Mouse (Mus musculus) lung, embryonic 16.5 days (tissue): Measurements from ENCODE around the gene Lad1. TPM values are rescaled to one million over a fixed set of nuclear protein-coding genes. Genes with fewer than 3 reads are reported as not detected.

Experiments used
- ATAC-seq: fragments of 200-750 bp; cut with Nextera tagmentation; 2 replicates; pipeline ENCODE4 v1.8.0; 2017; ENCODE audit warnings: low read depth, mild to moderate bottlenecking, moderate library complexity
- H3K27ac ChIP-seq: fragments of 300-500 bp; sonication (generic); 2 replicates; pipeline ENCODE4 v1.5.1; 2014; ENCODE audit warnings: mild to moderate bottlenecking, control low read depth, low read length
- H3K27me3 ChIP-seq: fragments of 300-500 bp; sonication (generic); 2 replicates; pipeline ENCODE4 v1.6.1; 2014; ENCODE audit warnings: low read depth, low read length, mixed read lengths; ENCODE audit not compliant: control insufficient read depth, insufficient read depth
- H3K36me3 ChIP-seq: fragments of 300-500 bp; sonication (generic); 2 replicates; pipeline ENCODE4 v1.6.1; 2014; ENCODE audit warnings: low read length; ENCODE audit not compliant: control insufficient read depth, insufficient read depth
- H3K4me1 ChIP-seq: fragments of 300-500 bp; sonication (generic); replicated peaks from 2 replicates; pipeline ENCODE4 v1.6.1; 2014; ENCODE audit warnings: low read length, mixed read lengths; ENCODE audit not compliant: control insufficient read depth, insufficient read depth
- H3K4me2 ChIP-seq: fragments of 300-500 bp; sonication (generic); 2 replicates; pipeline ENCODE4 v1.6.1; 2014; ENCODE audit warnings: low read depth, low read length, control low read depth
- H3K4me3 ChIP-seq: fragments of 300-500 bp; sonication (generic); 2 replicates; pipeline ENCODE4 v1.5.1; 2014; ENCODE audit warnings: mild to moderate bottlenecking, low read length, control low read depth
- H3K9ac ChIP-seq: fragments of 300-500 bp; sonication (generic); 2 replicates; pipeline ENCODE4 v1.6.1; 2014; ENCODE audit warnings: low read length, control low read depth
- H3K9me3 ChIP-seq: fragments of 300-500 bp; sonication (generic); 2 replicates; pipeline ENCODE4 v1.6.1; 2016; ENCODE audit warnings: low read length; ENCODE audit not compliant: control insufficient read depth
- WGBS: fragments of 180-500 bp; shearing (Covaris S2); extraction: QIAGEN DNeasy Blood & Tissue Kit; methylation state at CpG from one replicate; pipeline ENCODE4 v1.1.7; 2014; 5-methylcytosine and 5-hydroxymethylcytosine counted together
- polyA plus RNA-seq: library from polyadenylated mRNA; unstranded; fragments of >200 nt; fragmentation: Nextera tagmentation; extraction: Ambion mirVana; gene quantifications from 2 replicates; pipeline ENCODE4 v1.2.1, GENCODE M21; 2015

Gene Lad1
- polyA plus RNA-seq: 14.1 and 16.2 TPM in 2 replicates

GRCm38 (mm10) chr1:135818481-135819086, at the start of gene Lad1:
Gene Lad1, plus strand, starts transcription at chr1:135818598.
- Histone ChIP-seq H3K36me3 (no peaks in the 10 kb centered on the region), H3K27me3 (peaks cover 16% of the 10 kb centered on the region; the same call in 1 of the 2 replicates), H3K4me2 (peak within 1 kb of the TSS; percentile 89), H3K4me1 (peaks cover 9% of the 10 kb centered on the region), H3K27ac (0 out of 2 replicates have a peak within 1 kb of the TSS, but pooled peaks have one; percentile 19), H3K9me3 (no peaks in the 10 kb centered on the region), H3K9ac (peak within 1 kb of the TSS; percentile 70), H3K4me3 (peak within 1 kb of the TSS; percentile 57)
- peak; percentile 81 for ATAC-seq
- WGBS: under 1% methylated on average over 46 of the region's 63 CpGs

GRCm38 (mm10) chr1:135770237-135770636, 48.2 kb upstream of the Lad1 start:
- Histone ChIP-seq H3K4me3 (no peak overlapping the region), H3K4me2 (no peak overlapping the region), H3K27ac (no peak overlapping the region; the same call in 1 of the 2 replicates), H3K9me3 (no peaks in the 10 kb centered on the region), H3K4me1 (peaks cover 37% of the 10 kb centered on the region), H3K27me3 (no peaks in the 10 kb centered on the region), H3K36me3 (peaks cover 5% of the 10 kb centered on the region), H3K9ac (no peak overlapping the region)
- WGBS: 72% methylated on average over 7 of the region's 7 CpGs
- no peak for ATAC-seq

DNA sequence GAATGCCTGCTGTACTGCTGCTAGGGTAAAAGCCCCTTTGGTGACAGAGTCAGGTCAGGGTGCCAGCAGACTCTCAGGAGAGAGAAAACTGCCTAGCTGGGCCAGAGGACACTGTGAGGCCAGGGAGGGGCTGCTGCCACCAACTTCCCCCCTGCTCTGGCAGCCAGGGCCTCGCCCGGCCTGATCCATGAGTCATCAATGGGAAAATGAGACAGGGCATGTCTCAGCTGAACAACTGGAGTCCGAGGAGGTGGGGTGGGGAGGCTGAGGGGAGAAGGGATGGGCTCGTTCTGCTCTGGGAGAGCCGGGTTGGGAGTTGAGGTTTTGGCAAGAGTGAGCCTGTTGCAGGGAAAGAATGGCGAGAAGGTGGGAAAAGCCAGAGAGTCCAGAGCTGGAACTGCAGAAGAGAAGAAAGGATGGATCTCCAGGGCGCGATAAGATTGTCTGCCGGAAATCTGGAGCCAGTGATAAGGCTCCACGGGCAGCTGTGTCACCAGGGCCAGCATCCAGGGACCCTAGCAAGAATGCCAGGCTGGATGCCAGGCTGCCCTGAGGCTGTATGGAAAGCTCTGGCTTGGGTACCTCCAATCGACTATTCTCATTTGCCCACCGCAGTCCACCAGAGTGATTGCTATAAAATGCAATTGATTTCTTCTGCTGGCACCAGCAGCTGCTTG, 47.4 kb upstream of the Lad1 start:
- Histone ChIP-seq H3K4me1 (peaks cover 35% of the 10 kb centered on the region), H3K4me2 (no peak overlapping the region), H3K9me3 (no peaks in the 10 kb centered on the region), H3K36me3 (peaks cover 5% of the 10 kb centered on the region), H3K9ac (no peak overlapping the region), H3K4me3 (no peak overlapping the region), H3K27ac (peak overlapping the region; percentile 50), H3K27me3 (no peaks in the 10 kb centered on the region)
- 40% methylated on average over 12 of the region's 12 CpGs for WGBS
- ATAC-seq: no peak

GRCm38 (mm10) chr1:135771573-135771970, 46.8 kb upstream of the Lad1 start:
- H3K4me3 ChIP-seq: no peak overlapping the region
- H3K9me3 ChIP-seq: no peaks in the 10 kb centered on the region
- no peak overlapping the region for H3K4me2 ChIP-seq
- no peak overlapping the region for H3K27ac ChIP-seq
- 59% methylated on average over 8 of the region's 8 CpGs for WGBS
- H3K4me1 ChIP-seq: peaks cover 38% of the 10 kb centered on the region
- peaks cover 5% of the 10 kb centered on the region for H3K36me3 ChIP-seq
- ATAC-seq: no peak
- H3K9ac ChIP-seq: no peak overlapping the region
- no peaks in the 10 kb centered on the region for H3K27me3 ChIP-seq

- no peaks in the 10 kb centered on the region for H3K27me3 ChIP-seq
- H3K27ac ChIP-seq: no peak overlapping the region
- H3K9me3 ChIP-seq: no peaks in the 10 kb centered on the region
- H3K36me3 ChIP-seq: no peaks in the 10 kb centered on the region
- H3K9ac ChIP-seq: no peak overlapping the region
- no peak overlapping the region for H3K4me3 ChIP-seq
- no peak for ATAC-seq
- H3K4me2 ChIP-seq: no peak overlapping the region
- H3K4me1 ChIP-seq: peaks cover 22% of the 10 kb centered on the region
Observed at GRCm38 (mm10) chr1:135776596-135776995, 41.8 kb upstream of the Lad1 start.

DNA sequence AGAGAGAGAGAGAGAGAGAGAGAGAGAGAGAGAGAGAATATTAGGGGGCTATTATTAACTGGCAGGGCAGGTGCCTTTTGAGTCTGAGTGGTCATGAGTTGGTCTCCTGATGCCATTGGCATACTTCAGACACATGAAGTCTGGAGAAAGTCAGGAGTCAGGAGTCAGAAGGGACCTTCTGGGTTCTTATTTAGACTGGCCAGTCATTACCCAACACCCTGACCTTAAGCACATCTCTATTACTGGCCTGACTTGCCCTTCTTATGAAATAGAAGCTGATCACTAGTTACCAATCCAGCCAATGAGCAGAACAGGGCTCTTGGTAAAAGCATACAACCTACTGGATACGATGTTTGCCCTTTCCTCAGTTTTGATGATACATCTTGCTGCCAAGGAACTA, 41.4 kb upstream of the Lad1 start:
- no peak overlapping the region for H3K27ac ChIP-seq
- ATAC-seq: no peak
- 89% methylated on average over 1 of the region's 1 CpGs for WGBS
- H3K9ac ChIP-seq: no peak overlapping the region
- H3K36me3 ChIP-seq: no peaks in the 10 kb centered on the region
- no peaks in the 10 kb centered on the region for H3K27me3 ChIP-seq
- no peak overlapping the region for H3K4me2 ChIP-seq
- H3K4me1 ChIP-seq: peaks cover 22% of the 10 kb centered on the region
- H3K4me3 ChIP-seq: no peak overlapping the region
- H3K9me3 ChIP-seq: no peaks in the 10 kb centered on the region

DNA sequence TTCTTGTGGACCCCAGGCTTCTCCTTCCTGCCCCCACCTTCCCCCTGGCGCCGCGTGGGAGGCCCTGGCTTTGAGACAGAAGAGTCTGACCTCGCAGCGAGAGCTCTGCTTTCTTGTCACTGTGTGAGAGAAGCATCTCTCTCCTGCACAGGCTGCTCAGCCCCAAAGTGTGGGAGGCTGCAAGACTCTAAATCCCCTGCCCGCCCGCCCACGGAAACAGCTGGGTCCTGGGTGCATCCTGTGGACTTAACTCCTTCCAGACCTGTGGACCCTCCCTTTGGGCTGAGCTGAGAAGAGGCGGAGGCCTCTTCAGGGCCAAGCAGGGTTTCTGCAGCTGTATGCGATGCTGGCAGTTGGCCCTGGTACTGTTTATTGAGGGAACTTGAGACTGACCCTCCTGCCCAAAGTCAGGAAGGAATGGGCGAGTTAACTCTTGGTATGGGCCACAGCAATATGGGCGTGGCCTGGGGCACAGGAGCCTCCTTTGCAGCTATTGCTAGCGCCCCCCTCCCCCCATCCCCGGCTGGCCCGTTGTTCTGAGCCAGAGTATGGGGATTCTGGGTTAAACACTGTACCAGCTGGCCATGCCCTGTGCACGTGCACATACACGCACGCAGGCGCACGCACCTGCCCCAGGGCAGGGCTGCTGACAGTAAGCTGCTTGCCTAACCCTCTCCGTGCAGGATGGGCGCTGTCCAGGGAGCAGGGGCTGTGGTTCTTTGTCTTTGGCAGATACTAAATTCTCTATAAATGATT, 39.4 kb upstream of the Lad1 start, which contains the start of gene Tnni1:
TSS of gene Tnni1 (plus strand) at position 655 of the 756 bp plus-strand sequence.
- 13% methylated on average over 22 of the region's 22 CpGs for WGBS
- no peaks in the 10 kb centered on the region for H3K9me3 ChIP-seq
- H3K4me3 ChIP-seq: no peak within 1 kb of the TSS
- H3K4me1 ChIP-seq: peaks cover 22% of the 10 kb centered on the region
- H3K27me3 ChIP-seq: no peaks in the 10 kb centered on the region
- H3K9ac ChIP-seq: peak within 1 kb of the TSS; percentile 37; the same call in 1 of the 2 replicates
- H3K27ac ChIP-seq: peak within 1 kb of the TSS; percentile 26
- ATAC-seq: peak; percentile 66
- H3K4me2 ChIP-seq: peak within 1 kb of the TSS; percentile 34
- no peaks in the 10 kb centered on the region for H3K36me3 ChIP-seq

GRCm38 (mm10) chr1:135780649-135781048, 37.7 kb upstream of the Lad1 start:
- Histone ChIP-seq H3K27ac (no peak overlapping the region), H3K4me2 (no peak overlapping the region), H3K4me3 (no peak overlapping the region), H3K36me3 (no peaks in the 10 kb centered on the region), H3K4me1 (peaks cover 22% of the 10 kb centered on the region), H3K9me3 (no peaks in the 10 kb centered on the region), H3K27me3 (no peaks in the 10 kb centered on the region), H3K9ac (no peak overlapping the region)
- 41% methylated on average over 4 of the region's 4 CpGs for WGBS
- ATAC-seq: no peak

- ATAC-seq: peak; percentile 72
- H3K27ac ChIP-seq: no peak overlapping the region
- 8% methylated on average over 13 of the region's 13 CpGs for WGBS
- H3K9me3 ChIP-seq: no peaks in the 10 kb centered on the region
- no peaks in the 10 kb centered on the region for H3K27me3 ChIP-seq
- H3K4me1 ChIP-seq: peaks cover 19% of the 10 kb centered on the region
- no peaks in the 10 kb centered on the region for H3K36me3 ChIP-seq
- peak overlapping the region; percentile 28; the same call in 1 of the 2 replicates for H3K9ac ChIP-seq
- no peak overlapping the region for H3K4me2 ChIP-seq
- H3K4me3 ChIP-seq: no peak overlapping the region
Observed at GRCm38 (mm10) chr1:135781220-135781619, 37.2 kb upstream of the Lad1 start.
